Mouse (Mus musculus): Measurements from ENCODE around the gene Banp. TPM values are rescaled to one million over a fixed set of nuclear protein-coding genes. Genes with fewer than 3 reads are reported as not detected.

The Banp gene
- polyA plus RNA-seq, 1 experiment from 2014 or later, result 53.4 TPM

- no peak for DNase-seq (ENCODE audit: low spot score, missing footprints)
- Histone ChIP-seq H3K9ac (ENCODE audit: low read length) (no peak overlapping the region), H3K4me3 (ENCODE audit: low read depth, low read length) (no peak overlapping the region), H3K36me3 (ENCODE audit: control insufficient read depth, insufficient read depth, low read length) (no peaks in the 10 kb centered on the region), H3K9me3 (ENCODE audit: control insufficient read depth, low read length) (no peaks in the 10 kb centered on the region), H3K27me3 (ENCODE audit: control insufficient read depth, insufficient read depth, low read length) (peaks cover 3% of the 10 kb centered on the region; the same call in 1 of the 2 replicates), H3K27ac (ENCODE audit: low read depth, low read length) (no peak overlapping the region), H3K4me2 (peak overlapping the region; percentile 99; the same call in 1 of the 2 replicates), H3K4me1 (ENCODE audit: control insufficient read depth, insufficient read depth, low read length) (peaks cover 17% of the 10 kb centered on the region)
- no peak for ATAC-seq (ENCODE audit: low FRiP score)
- 70% methylated on average over 8 of the region's 8 CpGs for WGBS
Measured at GRCm38 (mm10) chr8:121908378-121909147, 41.0 kb upstream of the Banp start.

GRCm38 (mm10) chr8:121909148-121909541 is 40.4 kb upstream of the Banp start:
- Histone ChIP-seq H3K9ac (ENCODE audit: low read length) (no peak overlapping the region), H3K27me3 (ENCODE audit: control insufficient read depth, insufficient read depth, low read length) (peaks cover 3% of the 10 kb centered on the region; the same call in 1 of the 2 replicates), H3K4me1 (ENCODE audit: control insufficient read depth, insufficient read depth, low read length) (peaks cover 17% of the 10 kb centered on the region), H3K9me3 (ENCODE audit: control insufficient read depth, low read length) (no peaks in the 10 kb centered on the region), H3K4me3 (ENCODE audit: low read depth, low read length) (no peak overlapping the region), H3K27ac (ENCODE audit: low read depth, low read length) (no peak overlapping the region), H3K36me3 (ENCODE audit: control insufficient read depth, insufficient read depth, low read length) (no peaks in the 10 kb centered on the region), H3K4me2 (no peak overlapping the region)
- ATAC-seq (ENCODE audit: low FRiP score) (no peak), DNase-seq (ENCODE audit: low spot score, missing footprints) (no peak)
- 68% methylated on average over 8 of the region's 8 CpGs for WGBS

DNA sequence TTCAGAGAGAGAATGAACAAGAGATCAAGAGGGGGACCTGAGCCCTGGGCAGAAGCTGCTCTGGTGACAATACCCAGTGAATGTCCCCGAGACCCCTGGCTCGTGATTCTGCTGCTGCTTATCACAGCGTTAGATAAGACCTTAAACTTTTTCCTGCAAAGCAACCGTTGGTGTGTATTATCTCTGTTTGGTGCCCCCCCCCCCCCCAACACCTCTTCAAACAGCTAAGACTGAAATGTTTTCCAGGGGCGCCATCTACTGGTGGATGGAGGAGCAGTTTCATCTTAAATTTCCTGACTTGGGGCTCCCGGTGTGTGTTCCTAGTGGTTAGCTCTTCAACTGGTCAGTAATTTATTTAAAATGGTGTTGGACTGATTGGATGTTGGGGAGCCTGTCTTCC is 39.9 kb upstream of the Banp start:
- Histone ChIP-seq H3K9me3 (ENCODE audit: control insufficient read depth, low read length) (no peaks in the 10 kb centered on the region), H3K36me3 (ENCODE audit: control insufficient read depth, insufficient read depth, low read length) (no peaks in the 10 kb centered on the region), H3K4me3 (ENCODE audit: low read depth, low read length) (no peak overlapping the region), H3K4me2 (no peak overlapping the region), H3K9ac (ENCODE audit: low read length) (no peak overlapping the region), H3K4me1 (ENCODE audit: control insufficient read depth, insufficient read depth, low read length) (peaks cover 19% of the 10 kb centered on the region), H3K27me3 (ENCODE audit: control insufficient read depth, insufficient read depth, low read length) (peaks cover 3% of the 10 kb centered on the region; the same call in 1 of the 2 replicates), H3K27ac (ENCODE audit: low read depth, low read length) (no peak overlapping the region)
- WGBS, result 9% methylated on average over 6 of the region's 6 CpGs
- peak; percentile 97 for DNase-seq (ENCODE audit: low spot score, missing footprints)
- no peak for ATAC-seq (ENCODE audit: low FRiP score)

GRCm38 (mm10) chr8:121911400-121911799 is 38.1 kb upstream of the Banp start:
- no peak for ATAC-seq (ENCODE audit: low FRiP score)
- H3K4me2 ChIP-seq, result no peak overlapping the region
- H3K36me3 ChIP-seq (ENCODE audit: control insufficient read depth, insufficient read depth, low read length), result no peaks in the 10 kb centered on the region
- no peaks in the 10 kb centered on the region for H3K9me3 ChIP-seq (ENCODE audit: control insufficient read depth, low read length)
- WGBS, result 92% methylated on average over 6 of the region's 6 CpGs
- H3K27ac ChIP-seq (ENCODE audit: low read depth, low read length), result no peak overlapping the region
- H3K27me3 ChIP-seq (ENCODE audit: control insufficient read depth, insufficient read depth, low read length), result 0 out of 2 replicates have a peak, but pooled peaks cover 3% of the 10 kb centered on the region
- H3K9ac ChIP-seq (ENCODE audit: low read length), result no peak overlapping the region
- peaks cover 9% of the 10 kb centered on the region; the same call in 1 of the 2 replicates for H3K4me1 ChIP-seq (ENCODE audit: control insufficient read depth, insufficient read depth, low read length)
- no peak overlapping the region for H3K4me3 ChIP-seq (ENCODE audit: low read depth, low read length)
- DNase-seq (ENCODE audit: low spot score, missing footprints), result no peak

GRCm38 (mm10) chr8:121911987-121912386 is 37.6 kb upstream of the Banp start:
- no peaks in the 10 kb centered on the region for H3K36me3 ChIP-seq (ENCODE audit: control insufficient read depth, insufficient read depth, low read length)
- H3K27me3 ChIP-seq (ENCODE audit: control insufficient read depth, insufficient read depth, low read length), result 0 out of 2 replicates have a peak, but pooled peaks cover 3% of the 10 kb centered on the region
- H3K4me3 ChIP-seq (ENCODE audit: low read depth, low read length), result no peak overlapping the region
- no peaks in the 10 kb centered on the region for H3K9me3 ChIP-seq (ENCODE audit: control insufficient read depth, low read length)
- H3K9ac ChIP-seq (ENCODE audit: low read length), result no peak overlapping the region
- DNase-seq (ENCODE audit: low spot score, missing footprints) (peak; percentile 47), ATAC-seq (ENCODE audit: low FRiP score) (no peak)
- H3K4me1 ChIP-seq (ENCODE audit: control insufficient read depth, insufficient read depth, low read length), result peaks cover 7% of the 10 kb centered on the region; the same call in 1 of the 2 replicates
- 69% methylated on average over 7 of the region's 7 CpGs for WGBS
- no peak overlapping the region for H3K27ac ChIP-seq (ENCODE audit: low read depth, low read length)
- no peak overlapping the region for H3K4me2 ChIP-seq

DNA sequence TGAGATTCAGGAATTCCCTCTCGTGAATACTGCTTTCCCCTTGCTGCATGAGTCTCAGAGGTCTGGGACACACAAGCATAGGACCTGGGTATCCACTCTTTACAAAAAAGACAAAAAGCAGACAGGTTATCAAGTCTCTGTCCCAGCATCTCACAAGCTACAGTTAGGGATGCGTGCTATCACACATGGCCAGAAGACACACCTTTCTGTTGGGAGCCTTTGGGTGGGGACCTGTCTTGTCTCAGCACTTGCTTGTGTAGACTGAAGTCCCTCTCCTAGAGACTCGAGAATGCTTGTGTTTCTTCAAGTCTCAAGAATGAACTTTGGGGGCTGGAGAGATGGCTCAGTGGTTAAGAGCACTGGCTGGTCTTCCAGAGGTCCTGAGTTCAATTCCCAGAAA is 36.7 kb upstream of the Banp start:
- H3K9ac ChIP-seq (ENCODE audit: low read length), result no peak overlapping the region
- ATAC-seq (ENCODE audit: low FRiP score), result no peak
- H3K4me2 ChIP-seq, result no peak overlapping the region
- H3K27ac ChIP-seq (ENCODE audit: low read depth, low read length), result no peak overlapping the region
- no peak overlapping the region for H3K4me3 ChIP-seq (ENCODE audit: low read depth, low read length)
- no peaks in the 10 kb centered on the region for H3K9me3 ChIP-seq (ENCODE audit: control insufficient read depth, low read length)
- peaks cover 6% of the 10 kb centered on the region; the same call in 1 of the 2 replicates for H3K4me1 ChIP-seq (ENCODE audit: control insufficient read depth, insufficient read depth, low read length)
- no peak for DNase-seq (ENCODE audit: low spot score, missing footprints)
- 79% methylated on average over 3 of the region's 3 CpGs for WGBS
- H3K27me3 ChIP-seq (ENCODE audit: control insufficient read depth, insufficient read depth, low read length), result 0 out of 2 replicates have a peak, but pooled peaks cover 3% of the 10 kb centered on the region
- H3K36me3 ChIP-seq (ENCODE audit: control insufficient read depth, insufficient read depth, low read length), result no peaks in the 10 kb centered on the region

DNA sequence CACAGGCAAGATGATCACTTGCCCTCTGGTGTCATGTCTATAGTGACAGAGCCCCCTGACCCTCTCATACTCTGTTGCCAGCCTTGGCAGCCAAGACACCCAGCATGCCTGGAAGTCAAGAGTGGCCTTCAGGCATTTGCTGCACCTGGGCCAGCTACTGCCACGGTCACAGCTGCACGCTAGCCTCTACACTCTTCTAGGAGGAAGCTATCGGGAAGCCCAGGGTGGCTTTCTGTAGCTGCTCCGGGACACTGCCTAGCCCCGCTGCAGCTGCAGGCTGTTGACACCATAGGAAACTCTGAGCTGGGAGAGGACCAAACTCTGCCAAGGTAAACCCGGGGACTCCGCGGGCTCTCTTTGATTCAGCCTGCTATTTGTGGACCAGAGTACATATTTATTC is 36.2 kb upstream of the Banp start:
- H3K27ac ChIP-seq (ENCODE audit: low read depth, low read length), result no peak overlapping the region
- WGBS, result 87% methylated on average over 8 of the region's 8 CpGs
- H3K4me2 ChIP-seq, result no peak overlapping the region
- H3K4me3 ChIP-seq (ENCODE audit: low read depth, low read length), result no peak overlapping the region
- no peaks in the 10 kb centered on the region for H3K36me3 ChIP-seq (ENCODE audit: control insufficient read depth, insufficient read depth, low read length)
- DNase-seq (ENCODE audit: low spot score, missing footprints), result peak; percentile 44
- H3K9ac ChIP-seq (ENCODE audit: low read length), result no peak overlapping the region
- H3K27me3 ChIP-seq (ENCODE audit: control insufficient read depth, insufficient read depth, low read length), result 0 out of 2 replicates have a peak, but pooled peaks cover 3% of the 10 kb centered on the region
- H3K4me1 ChIP-seq (ENCODE audit: control insufficient read depth, insufficient read depth, low read length), result 0 out of 2 replicates have a peak, but pooled peaks cover 2% of the 10 kb centered on the region
- ATAC-seq (ENCODE audit: low FRiP score), result no peak
- H3K9me3 ChIP-seq (ENCODE audit: control insufficient read depth, low read length), result no peaks in the 10 kb centered on the region

DNA sequence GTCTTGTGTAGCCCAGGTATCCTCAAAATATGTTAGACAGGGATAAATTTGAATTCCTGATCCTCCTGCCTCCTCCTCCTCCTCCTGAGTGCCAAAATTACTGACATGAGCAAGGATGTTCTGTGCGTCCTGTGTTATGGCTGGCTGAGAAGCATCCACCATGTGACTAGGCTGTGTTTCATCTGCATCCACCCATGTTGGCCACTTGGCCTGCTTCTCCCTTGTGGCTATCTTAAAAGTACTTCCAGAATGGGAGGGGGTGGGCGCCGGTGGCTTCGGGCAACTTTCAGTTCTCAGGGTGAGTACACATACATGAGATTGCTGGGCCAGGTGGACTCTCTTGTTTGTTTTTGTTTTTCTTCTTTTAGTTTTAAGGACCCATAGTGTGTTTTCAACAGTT is 30.4 kb upstream of the Banp start:
- no peak overlapping the region for H3K4me2 ChIP-seq
- H3K9me3 ChIP-seq (ENCODE audit: control insufficient read depth, low read length), result no peaks in the 10 kb centered on the region
- no peak overlapping the region for H3K9ac ChIP-seq (ENCODE audit: low read length)
- no peak overlapping the region for H3K4me3 ChIP-seq (ENCODE audit: low read depth, low read length)
- WGBS, result 78% methylated on average over 4 of the region's 4 CpGs
- no peaks in the 10 kb centered on the region for H3K27me3 ChIP-seq (ENCODE audit: control insufficient read depth, insufficient read depth, low read length)
- no peak overlapping the region for H3K27ac ChIP-seq (ENCODE audit: low read depth, low read length)
- no peaks in the 10 kb centered on the region for H3K36me3 ChIP-seq (ENCODE audit: control insufficient read depth, insufficient read depth, low read length)
- ATAC-seq (ENCODE audit: low FRiP score) (no peak), DNase-seq (ENCODE audit: low spot score, missing footprints) (no peak)
- 0 out of 2 replicates have a peak, but pooled peaks cover 1% of the 10 kb centered on the region for H3K4me1 ChIP-seq (ENCODE audit: control insufficient read depth, insufficient read depth, low read length)

GRCm38 (mm10) chr8:121919731-121920130 is 29.8 kb upstream of the Banp start:
- Histone ChIP-seq H3K36me3 (ENCODE audit: control insufficient read depth, insufficient read depth, low read length) (no peaks in the 10 kb centered on the region), H3K27ac (ENCODE audit: low read depth, low read length) (no peak overlapping the region), H3K4me1 (ENCODE audit: control insufficient read depth, insufficient read depth, low read length) (no peaks in the 10 kb centered on the region), H3K9me3 (ENCODE audit: control insufficient read depth, low read length) (no peaks in the 10 kb centered on the region), H3K4me2 (no peak overlapping the region), H3K9ac (ENCODE audit: low read length) (no peak overlapping the region), H3K27me3 (ENCODE audit: control insufficient read depth, insufficient read depth, low read length) (no peaks in the 10 kb centered on the region), H3K4me3 (ENCODE audit: low read depth, low read length) (no peak overlapping the region)
- ATAC-seq (ENCODE audit: low FRiP score), result no peak
- DNase-seq (ENCODE audit: low spot score, missing footprints), result peak; percentile 69
- 45% methylated on average over 3 of the region's 3 CpGs for WGBS
